Mouse (Mus musculus): ENCODE measurements at regions not wholly inside any gene's neighbourhood (a gene's known extent, or its start where the extent isn't known, plus 50 kb on each side); places are given as distances from the start of the nearest gene placed in this dataset.

GRCm38 (mm10) chr17:14610791-14611522, 83.1 kb downstream of the Thbs2 start:
- no peak for DNase-seq

- no peak for DNase-seq
Observed at GRCm38 (mm10) chr17:14608845-14609244, 85.2 kb downstream of the Thbs2 start.

- DNase-seq, result no peak
Observed at GRCm38 (mm10) chr17:14606356-14606989, 87.6 kb downstream of the Thbs2 start.

GRCm38 (mm10) chr17:14599681-14600080, 94.4 kb downstream of the Thbs2 start:
- no peak for DNase-seq

GRCm38 (mm10) chr17:14596470-14596869, 97.6 kb downstream of the Thbs2 start:
- no peak for DNase-seq

- DNase-seq, result no peak
Observed at GRCm38 (mm10) chr17:14595525-14595924, 98.5 kb downstream of the Thbs2 start.

GRCm38 (mm10) chr17:14588086-14588817, 105.8 kb downstream of the Thbs2 start:
- no peak for DNase-seq

GRCm38 (mm10) chr17:14579671-14580070, 114.4 kb downstream of the Thbs2 start:
- no peak for DNase-seq

GRCm38 (mm10) chr17:14578721-14579120, 115.3 kb downstream of the Thbs2 start:
- DNase-seq, result no peak

- no peak for DNase-seq
Observed at GRCm38 (mm10) chr17:14578194-14578593, 115.8 kb downstream of the Thbs2 start.

GRCm38 (mm10) chr17:14576159-14576558, 117.9 kb downstream of the Thbs2 start:
- no peak for DNase-seq

GRCm38 (mm10) chr17:14571143-14571542, 122.9 kb downstream of the Thbs2 start:
- no peak for DNase-seq

GRCm38 (mm10) chr17:14570266-14570775, 123.7 kb downstream of the Thbs2 start:
- no peak for DNase-seq

GRCm38 (mm10) chr17:14562191-14562590, 131.8 kb downstream of the Thbs2 start:
- DNase-seq, result no peak

GRCm38 (mm10) chr17:14557214-14557613, 136.8 kb downstream of the Thbs2 start:
- DNase-seq, result no peak

- no peak for DNase-seq
Observed at GRCm38 (mm10) chr17:14553195-14553594, 140.8 kb downstream of the Thbs2 start.

- DNase-seq, result no peak
Observed at GRCm38 (mm10) chr17:14552081-14552480, 142.0 kb downstream of the Thbs2 start.

- no peak for DNase-seq
Observed at GRCm38 (mm10) chr17:14551610-14552009, 142.4 kb downstream of the Thbs2 start.

GRCm38 (mm10) chr17:14545822-14546473, 148.1 kb downstream of the Thbs2 start:
- peak in 1 of 2 experiments; percentile 29 for DNase-seq

GRCm38 (mm10) chr17:14544343-14545002, 149.6 kb downstream of the Thbs2 start:
- no peak for DNase-seq

- DNase-seq, result no peak
Observed at GRCm38 (mm10) chr17:14541035-14541434, 153.0 kb downstream of the Thbs2 start.

- no peak for DNase-seq
Observed at GRCm38 (mm10) chr17:14540269-14540975, 153.6 kb downstream of the Thbs2 start.

Data from spleen, adult 18-20 months (tissue).